Mouse (Mus musculus): ENCODE measurements around the gene Srsf10.

The Srsf10 gene

GRCm38 (mm10) chr4:135913433-135913832, 57.9 kb downstream of the Srsf10 start:
- no peak for DNase-seq (ENCODE audit: low spot score in 2 of 2)

GRCm38 (mm10) chr4:135918635-135919279, 63.2 kb downstream of the Srsf10 start:
- DNase-seq (ENCODE audit: low spot score in 2 of 2) = no peak

- DNase-seq (ENCODE audit: low spot score in 2 of 2) = no peak
Measured at GRCm38 (mm10) chr4:135919280-135919639, 63.7 kb downstream of the Srsf10 start.
